Mouse (Mus musculus) frontal cortex, postnatal 36 days (tissue): ENCODE data around the gene A130010J15Rik.

Experiments
- DNase-seq, 2 experiments: peaks; one replicate each; pipeline ENCODE4 v3.0.0; 2022; ENCODE audit warnings: low spot score in 2 of 2

Gene A130010J15Rik

DNA sequence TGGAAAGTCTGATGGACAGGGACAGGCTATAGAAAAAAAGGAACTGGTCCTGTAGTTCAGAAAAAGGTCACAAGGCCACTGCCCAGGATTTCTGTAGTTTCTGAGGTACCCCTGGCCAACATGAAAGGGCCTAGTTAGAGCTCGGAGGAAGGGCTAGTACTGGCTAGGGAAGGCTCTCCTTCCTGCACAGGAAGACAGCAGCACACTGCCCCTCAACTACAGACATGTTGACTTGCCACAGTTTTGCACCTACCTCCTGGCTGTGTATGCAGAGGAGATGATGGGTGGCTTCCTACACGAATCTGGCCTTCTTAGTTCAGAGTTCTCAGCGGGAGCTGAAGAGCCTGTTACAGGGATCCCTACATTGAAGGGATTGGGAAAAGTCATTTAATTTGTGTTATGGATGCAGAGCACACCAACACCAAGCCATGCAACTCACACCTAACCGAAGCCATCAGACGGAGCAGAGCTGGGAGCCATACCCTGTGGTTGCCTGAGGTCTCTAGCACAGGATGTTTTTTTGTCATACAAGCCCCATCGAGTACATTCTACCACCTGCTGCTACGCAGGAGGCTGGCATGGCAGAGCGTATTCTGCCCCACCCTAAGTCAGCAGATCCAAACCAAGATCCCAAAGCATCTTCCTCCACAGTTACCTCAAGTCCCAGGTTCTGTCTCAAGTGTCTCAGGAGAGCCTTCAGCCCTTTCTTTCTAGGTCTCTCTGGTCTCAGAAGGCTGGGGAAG lies 33.0 kb downstream of the A130010J15Rik start:
- no peak for DNase-seq

DNA sequence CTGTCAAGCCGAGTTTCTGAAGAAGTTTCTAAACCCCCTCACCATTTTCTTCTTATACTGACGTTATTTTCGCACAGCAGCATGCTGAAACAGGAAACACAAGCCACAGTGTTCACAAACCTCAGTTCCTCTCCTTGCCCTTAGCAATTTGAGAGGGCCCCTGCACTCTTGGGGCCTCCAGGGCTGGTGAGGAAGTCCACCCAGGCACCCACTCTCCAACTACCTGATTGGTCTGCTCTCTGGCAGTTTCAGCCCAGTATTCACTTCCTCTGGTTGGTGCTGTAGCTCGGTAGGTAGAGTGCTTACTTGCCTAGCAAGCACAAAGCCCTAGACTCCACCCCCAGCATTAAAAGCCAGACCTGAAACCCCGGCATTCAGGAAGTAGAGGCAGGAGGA lies 33.5 kb downstream of the A130010J15Rik start, which contains the start of gene Traf3ip3:
Gene Traf3ip3 (minus strand): TSS at position 321 of the 396 bp plus-strand sequence.
- no peak for DNase-seq

DNA sequence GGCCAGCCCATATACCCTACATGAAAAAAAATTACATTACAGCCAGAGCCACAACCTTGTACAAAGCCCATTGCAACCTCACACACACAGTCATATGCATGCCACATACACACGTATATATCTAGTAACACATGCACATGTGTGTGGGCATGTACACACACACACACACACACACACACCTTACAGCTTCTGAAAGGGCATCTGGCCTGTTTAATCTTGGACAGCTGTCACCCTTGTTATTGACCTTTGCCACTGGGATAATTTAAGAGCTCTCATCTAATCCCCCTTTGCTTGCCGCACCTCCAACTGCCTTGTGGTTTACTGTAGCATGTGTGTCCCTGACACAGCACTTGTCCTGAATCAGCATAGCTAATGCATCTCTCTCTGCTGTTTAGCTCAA lies 36.0 kb downstream of the A130010J15Rik start:
- DNase-seq = no peak

DNA sequence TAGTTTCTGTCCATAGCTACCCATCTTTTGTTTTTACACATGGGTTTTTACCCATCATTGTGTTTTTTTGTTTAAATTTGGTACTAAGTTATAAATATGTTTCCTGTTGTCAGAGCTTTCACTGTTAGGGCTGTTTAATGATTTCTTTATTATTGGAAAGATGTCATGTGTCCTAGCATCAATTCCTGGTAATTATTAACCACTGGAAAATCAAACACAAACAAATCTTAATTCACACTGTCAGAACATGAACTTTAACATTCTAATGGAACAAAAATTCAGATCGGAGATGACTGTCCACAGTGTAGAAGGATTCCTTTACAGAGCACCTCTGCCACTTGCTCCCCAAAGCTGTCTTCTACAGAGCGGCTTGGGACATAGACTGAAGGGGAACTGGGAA lies 37.6 kb downstream of the A130010J15Rik start:
- no peak for DNase-seq

DNA sequence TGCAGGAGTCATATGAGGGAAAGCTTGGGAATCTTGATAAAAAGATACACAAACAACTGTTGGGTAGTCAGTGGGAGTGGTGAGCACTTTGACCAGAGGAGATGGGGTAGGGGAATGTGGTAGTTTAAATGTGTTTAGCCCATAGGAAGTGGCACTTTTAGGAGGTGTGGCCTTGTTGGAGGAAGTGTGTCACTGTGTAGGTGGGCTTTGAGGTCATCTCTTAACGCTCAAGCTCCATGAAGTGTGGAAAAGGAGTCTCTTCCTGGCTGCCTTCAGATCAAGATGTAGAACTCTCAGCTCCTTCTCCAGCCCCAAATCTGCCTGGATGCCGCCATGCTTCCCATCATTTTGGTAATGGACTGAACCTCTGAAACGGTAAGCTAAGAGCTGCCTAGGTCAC lies 39.7 kb downstream of the A130010J15Rik start, which contains the start of gene Lamb3:
Gene Lamb3 (plus strand): TSS at position 197 of the 400 bp plus-strand sequence.
- DNase-seq = no peak

DNA sequence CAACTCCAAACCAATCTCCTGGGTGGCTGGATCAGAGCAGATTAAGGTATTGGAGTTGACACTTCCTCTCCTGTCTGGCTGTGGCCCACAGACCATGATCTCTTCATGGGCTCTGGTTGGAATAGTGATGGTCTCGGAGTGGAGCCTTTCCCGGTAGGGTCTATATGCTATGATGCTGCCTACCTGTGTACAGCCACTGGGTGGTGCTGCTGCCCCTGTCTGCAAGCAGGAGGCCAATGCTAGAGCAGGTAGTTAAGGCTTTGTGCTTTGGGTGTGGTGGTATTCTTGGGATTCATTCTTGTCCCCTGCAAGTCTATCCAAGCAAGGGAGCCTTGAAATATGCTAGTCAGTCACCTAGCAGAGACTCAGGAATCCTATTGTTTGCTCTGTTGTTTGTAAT lies 40.3 kb downstream of the A130010J15Rik start:
- peak; percentile 26 to 62 for DNase-seq

DNA sequence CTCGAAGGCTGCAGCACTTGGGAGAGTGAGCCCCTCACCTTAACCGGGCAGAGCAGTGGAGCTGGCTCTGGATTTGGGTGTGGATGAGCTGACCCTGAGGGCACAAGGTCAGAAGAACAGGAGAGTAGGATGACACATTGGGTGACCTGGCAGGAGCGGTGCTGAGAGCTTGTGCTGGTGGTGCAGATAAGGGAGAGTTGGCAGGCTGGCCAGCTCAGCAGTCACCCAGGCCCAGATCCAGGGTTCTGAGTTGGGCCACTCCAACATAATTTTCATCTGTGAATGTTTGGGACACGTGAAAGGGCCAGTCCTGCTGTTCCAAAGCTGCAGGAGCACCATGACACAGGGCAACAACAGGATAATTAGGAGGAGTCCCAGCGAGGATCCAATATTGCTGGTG lies 43.5 kb downstream of the A130010J15Rik start:
- no peak for DNase-seq

DNA sequence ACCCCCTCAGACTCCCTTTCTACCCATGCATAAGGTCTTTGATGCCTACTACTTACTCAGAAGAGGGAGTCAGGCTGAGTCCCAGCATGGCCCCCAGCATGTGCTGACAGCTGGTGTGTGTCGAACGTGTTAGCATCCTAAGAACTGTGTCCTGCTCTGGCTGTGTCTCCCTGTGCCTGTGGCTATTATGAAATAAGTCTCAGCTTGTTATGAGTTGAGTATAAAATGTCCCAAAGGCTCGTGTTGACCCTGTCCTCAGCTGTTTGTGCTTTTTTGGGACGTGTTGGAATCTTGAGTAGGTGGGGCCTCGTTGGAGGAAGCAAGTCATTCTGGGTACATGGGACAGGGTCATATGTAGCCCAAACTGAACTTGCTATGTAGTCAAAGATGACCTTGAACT lies 46.2 kb downstream of the A130010J15Rik start:
- DNase-seq = no peak

DNA sequence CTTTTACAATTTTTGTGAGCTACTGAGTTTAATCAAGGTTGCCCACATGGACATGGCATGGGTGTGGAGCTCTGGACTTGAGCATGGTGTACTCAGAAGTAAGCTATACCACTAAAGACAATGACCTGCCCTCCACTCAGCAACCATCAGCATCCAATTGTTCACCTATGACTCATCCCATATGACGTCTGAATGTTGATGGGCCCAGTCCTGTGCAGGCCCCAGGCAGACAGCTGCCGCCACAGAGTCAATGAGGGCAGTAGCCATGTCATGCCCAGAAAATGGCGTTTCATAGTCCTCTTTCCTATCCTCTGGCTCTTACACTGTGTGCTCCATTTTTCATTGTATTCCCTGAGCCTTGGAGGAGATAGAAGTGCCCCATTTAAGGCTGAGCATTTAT lies 48.2 kb downstream of the A130010J15Rik start:
- no peak for DNase-seq

DNA sequence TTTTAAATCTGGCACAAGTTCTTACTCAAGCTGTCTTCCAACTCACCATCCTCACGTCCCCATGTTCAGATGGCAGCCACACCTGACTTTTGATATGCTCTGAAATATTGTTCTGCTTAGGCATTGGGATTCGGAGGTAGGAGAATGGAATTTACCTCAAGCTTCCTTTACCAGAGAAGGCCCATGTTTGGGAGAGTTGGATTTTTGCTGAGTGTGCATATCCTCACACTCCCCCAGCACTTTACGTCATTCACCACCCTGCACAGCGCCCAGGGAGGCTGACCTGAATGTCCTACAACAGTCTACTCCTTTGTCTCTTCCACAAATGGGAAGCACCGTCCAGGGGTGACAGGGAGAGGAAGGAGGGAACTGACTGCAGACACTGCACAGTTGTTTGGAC lies 52.6 kb downstream of the A130010J15Rik start:
- DNase-seq = no peak

DNA sequence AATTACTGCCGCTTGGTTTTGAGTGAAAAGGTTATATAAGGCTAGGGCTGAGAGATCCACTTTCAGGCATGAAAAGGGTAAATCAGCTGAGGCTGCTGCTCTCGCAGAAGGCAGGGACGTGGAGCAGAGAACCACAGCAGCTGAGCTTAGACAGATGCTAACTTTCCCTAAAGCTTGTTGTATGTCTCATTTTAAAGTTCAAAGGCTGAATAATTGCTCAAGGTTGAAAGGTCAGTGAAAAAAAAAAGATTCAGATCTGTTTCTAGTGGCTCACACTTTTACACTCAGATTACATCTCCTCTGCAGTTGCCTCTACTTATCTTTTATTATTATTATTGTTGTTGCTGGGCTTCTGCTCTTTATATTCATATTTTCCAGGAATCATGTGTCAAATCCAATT lies 57.7 kb downstream of the A130010J15Rik start:
- DNase-seq = no peak

DNA sequence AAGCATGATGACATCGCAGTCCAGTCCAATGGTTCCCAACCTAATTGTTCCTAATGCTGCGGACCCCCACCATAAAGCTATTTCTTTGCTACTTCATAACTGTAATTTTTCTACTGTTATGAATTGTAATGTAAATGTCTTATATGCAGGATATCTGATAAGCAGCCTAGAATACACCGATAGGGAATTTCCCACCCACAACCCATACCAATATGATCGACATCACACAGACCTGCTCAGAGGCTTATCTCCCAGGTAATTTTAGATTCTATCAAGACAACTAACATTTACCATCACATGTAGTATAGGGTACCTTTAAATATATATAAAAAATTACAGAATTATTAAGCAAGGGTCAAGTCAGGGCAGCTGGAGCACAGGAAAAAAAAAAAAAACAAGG lies 58.3 kb downstream of the A130010J15Rik start:
- no peak for DNase-seq

DNA sequence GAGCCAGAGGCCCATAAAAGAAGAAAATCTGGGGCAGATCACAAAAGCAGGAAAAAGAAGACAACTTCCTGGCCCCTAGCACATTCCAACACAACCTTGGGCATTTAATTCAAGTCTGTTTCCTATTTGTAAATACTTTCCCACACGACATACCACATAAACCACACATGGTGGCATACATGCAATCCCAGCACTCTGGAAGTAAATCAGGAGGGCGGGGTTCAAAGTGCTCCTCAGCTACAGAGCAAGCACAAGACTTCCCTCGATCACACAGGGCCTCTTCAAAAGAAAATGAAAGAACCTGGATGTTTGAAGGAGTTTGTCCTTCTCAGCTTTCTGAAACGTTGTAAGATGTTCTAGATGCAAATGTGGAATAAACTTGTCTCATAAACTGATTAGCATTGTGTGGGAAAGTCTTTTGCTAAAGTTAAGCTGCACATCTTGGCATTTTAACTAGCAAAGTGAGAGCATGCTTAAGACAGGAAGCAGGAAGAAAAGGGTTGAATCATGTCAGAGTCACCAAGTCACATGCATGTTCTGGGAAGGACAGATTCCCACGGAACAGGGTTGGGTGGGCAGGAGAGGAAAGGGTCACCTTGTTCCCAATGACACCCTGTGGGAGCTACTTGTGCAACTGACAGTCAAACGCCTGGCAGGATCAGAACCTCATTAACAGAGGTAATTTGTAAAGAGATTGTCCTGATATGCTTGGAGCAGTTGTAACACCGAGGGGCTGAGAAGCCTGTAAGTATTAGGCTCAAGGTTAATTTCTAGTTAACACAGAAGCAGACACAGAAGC lies 59.1 kb downstream of the A130010J15Rik start:
- peak in 1 of 2 experiments; percentile 21 for DNase-seq
